Mouse (Mus musculus) gastrocnemius, adult 8-10 months (tissue): ENCODE results near the gene Cdc42. TPM values are rescaled to one million over a fixed set of nuclear protein-coding genes. Genes with fewer than 3 reads are reported as not detected.

Experiments used
- DNase-seq, 2 experiments: peaks; one replicate each; pipeline ENCODE4 v3.0.0; 2022; ENCODE audit warnings: low spot score in 2 of 2
- total RNA-seq, 4 experiments: library from RNA; stranded (reverse); gene quantifications; 2 replicates each; pipeline ENCODE4 v1.2.4; 2022

Cdc42 gene
- total RNA-seq, 4 experiments from 2014 or later, result 173 to 188 (median 177) TPM

- no peak for DNase-seq
Observed at GRCm38 (mm10) chr4:137371596-137372523, 14.3 kb upstream of the Cdc42 start.

- DNase-seq, result no peak
Observed at GRCm38 (mm10) chr4:137369954-137370750, 12.6 kb upstream of the Cdc42 start.

- no peak for DNase-seq
Observed at GRCm38 (mm10) chr4:137368198-137368597, 10.7 kb upstream of the Cdc42 start.

DNA sequence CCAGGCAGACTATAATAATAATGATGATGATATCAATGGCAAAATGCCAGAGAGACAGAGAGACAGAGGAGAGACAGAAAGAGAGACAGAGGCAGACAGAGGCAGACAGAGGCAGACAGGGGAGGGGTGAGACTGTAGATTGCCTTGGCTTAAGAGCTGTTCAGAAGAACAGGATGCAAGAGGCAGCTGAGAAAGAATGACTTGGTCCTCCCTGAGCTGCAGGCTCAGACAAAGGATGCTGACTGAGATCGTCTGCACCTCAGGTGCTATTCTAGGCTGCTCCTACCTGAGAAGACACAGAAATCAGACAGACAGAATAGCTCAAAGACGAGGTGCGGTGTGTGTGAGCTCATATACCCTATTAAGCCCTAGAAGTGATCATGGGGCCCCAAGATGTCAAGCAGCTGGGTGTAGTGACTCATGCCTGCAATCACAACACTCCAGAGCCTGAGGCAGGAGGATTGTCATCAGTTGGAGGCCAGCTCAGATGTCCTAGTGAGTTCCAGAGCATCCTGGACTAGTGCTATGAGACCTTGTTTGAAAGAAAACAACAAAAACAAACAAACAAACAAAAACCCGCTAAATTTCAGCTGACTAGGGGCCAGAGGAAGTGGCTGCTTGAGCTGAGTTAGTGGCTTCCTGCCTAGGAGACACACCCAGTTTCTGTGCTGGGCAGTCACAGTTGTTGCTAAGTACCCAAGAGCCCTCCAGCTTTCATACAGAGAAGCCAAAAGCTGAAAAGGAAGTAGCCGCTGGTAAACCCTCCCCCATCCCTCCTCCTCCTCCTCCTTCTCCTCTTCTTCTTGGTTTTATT lies 10.0 kb upstream of the Cdc42 start:
- peak in 1 of 2 experiments; percentile 34 for DNase-seq

DNA sequence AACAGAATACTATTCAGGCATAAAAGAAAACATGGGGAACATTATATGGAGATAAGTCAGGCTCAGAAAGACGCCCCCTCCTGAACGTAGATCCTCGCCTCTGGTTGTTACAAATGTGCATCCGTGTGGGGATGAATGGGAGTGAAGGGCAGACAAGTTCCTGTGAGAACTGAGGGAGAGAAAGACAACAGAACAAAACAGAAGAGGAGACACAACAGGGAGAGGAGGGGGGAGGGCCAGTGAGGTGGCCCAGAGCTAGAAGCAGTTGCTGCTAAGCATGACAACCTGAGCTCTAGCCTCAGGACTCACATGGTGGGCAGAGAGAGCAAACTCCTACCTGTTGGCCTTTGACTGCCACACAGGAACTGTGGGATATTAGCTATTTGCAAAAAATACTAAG lies 8.6 kb upstream of the Cdc42 start:
- no peak for DNase-seq

DNA sequence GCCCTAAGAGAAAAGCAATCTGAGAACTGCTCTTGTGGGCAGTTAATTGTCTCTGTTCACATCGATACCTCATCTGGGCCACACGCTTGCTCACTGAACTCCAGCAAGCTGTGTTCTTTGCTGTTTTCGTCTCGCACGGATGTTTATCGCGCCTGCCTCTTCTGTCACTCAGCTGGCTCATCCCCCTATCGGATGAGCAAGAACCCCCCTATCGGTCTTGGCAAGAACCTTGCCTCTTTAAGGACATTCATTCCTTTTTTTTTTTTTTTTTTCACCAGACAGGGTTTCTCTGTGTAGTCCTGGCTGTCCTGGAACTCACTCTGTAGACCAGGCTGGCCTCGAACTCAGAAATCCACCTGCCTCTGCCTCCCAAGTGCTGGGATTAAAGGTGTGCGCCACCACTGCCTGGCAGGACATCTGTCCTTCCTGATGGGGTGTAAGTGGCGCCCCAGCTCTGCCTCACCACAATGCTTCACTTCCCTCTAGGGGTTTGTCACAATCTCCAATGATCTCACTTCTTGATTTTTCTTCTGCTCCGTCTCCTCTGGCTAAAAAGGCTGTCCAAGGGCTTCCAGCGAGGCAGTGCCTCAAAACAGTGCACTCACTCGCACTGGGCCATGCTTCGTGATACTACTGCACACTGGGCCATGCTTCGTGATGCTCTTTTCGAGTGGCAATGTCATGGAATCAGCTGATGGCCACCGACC lies 8.0 kb upstream of the Cdc42 start:
- DNase-seq, result no peak

DNA sequence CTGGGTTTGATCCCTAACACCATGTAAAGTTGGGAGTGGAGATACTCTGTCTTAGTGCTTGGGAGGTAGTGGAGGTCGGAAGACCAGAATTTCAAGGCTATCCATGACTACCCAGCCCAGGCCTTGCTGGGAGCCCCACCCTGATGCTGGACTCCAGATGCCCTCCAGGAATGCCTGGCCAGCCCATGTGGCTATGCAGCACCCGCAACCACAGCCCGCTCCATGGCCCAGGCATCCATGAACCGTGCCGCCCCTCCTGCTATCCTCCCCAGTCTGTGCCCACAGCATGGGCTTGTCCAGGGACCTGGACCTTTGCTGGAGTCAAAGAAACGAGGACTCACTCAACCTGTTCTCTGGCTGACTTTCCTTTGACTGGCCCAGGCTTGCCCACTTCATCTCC lies 7.3 kb upstream of the Cdc42 start:
- DNase-seq, result no peak

- DNase-seq, result no peak
Observed at GRCm38 (mm10) chr4:137360996-137361395, 3.5 kb upstream of the Cdc42 start.

DNA sequence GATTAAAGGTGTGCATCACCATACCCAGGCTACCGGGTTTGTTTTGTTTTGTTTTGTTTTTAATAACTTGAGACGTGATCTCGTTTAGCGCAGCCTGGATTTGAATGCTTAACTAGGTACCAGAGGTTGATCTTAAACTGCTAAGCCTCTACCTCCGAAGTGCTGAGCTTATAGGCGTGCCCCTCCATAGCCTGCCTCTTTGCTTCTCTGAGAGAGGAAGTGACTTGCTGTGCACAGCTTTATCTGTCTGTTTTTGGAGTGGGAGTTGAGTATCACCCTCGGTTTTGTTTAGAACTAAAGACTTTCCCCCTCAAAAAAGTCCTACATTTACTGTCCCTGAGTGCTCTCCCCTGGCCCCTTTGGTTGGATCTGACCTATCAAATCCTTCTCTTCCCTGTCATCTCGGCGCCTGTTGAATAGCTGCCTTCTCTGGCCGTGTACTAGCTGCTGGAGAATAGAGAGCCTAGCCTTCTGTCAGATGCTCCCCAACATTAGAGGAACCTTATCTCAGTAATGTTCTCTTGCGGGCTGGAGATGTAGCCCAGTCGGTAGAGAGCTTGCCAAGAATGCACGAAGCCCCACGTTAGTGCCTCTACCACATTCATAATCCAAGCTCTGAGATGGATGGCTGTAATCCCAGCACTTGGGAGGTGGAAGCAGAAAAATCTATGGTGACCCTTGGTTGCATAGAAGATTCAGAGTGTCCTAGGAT lies 927 bp upstream of the Cdc42 start:
- DNase-seq, result no peak

DNA sequence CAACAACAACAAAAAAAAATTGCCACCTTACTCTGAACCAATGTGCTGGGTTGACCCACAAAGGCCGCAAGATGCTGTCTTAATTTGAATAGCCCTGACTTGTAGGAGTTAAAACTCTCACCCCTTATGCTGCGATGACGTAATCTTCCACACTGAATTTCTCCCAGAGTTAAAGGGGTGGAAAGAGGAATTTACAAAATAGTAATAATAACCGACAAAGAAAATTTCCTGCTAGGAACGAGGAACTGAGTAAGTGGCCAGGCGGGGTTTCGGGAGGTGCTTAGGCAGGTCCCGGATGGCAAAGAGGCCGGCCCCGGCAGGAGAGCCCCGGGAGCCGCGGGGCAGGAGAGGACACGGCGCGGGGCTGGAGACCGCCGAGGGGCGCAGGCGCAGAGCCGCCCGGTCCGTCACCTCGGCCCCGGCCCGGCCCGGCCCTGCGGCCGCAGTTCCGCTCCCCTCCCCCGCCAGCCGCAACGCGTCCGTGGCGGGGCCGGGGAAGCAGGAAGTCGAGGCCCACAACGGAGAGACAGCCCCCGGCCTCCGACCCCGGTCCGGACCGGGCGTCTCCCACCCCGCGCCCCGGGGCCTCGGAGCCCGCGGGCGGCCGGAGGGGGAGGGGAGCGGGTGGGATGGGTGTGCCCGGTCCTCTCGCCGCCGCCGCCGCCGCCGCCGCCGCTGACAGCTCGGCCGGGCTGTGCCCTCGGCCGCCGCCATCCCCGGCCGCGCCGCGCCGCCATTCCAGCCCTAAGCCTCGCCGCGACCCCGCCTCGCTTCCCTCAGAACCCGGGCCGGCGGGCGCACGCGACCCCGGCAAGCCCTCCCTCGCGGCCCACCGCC lies 628 bp downstream of the Cdc42 start:
- DNase-seq, result peak; percentile 56 to 72

- DNase-seq, result no peak
Observed at GRCm38 (mm10) chr4:137350627-137351026, 6.9 kb downstream of the Cdc42 start.

DNA sequence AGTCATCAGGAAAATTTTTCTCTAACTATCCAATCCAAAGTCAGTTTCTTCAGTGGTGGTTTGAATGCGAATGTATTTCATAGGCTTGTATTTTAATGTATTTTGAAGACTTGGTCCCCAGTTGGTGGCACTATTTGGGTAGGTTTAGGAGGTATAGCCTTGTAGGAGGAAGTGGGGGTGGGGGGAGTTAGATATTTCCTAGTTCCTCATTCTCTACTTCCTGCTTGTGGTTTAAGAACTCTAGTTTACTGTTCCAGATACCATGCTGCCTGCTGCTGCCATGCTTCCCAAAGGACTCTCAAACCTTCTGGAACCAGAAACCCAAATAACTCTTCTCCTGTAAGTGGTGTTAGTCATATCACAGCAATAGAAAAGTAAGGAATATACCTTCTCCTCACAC lies 11.7 kb downstream of the Cdc42 start:
- no peak for DNase-seq

DNA sequence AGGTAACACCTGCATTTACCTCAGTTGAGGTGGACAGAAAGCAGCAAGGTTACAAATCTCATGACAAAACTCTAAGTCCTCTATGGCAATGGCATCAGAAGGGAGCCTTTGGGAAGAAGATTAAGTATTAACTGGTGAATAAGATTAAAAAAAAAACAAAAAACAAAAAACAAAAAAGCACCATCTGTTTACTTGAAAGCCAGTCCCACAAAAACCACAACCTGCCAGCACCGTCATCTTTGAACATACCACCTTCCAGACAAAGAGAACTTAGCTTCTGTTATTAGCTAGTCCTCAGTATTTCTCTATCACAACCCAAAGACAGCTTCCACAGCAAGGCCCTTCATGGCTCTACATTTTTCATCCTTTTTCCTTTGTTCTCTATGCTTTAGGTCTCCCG lies 12.4 kb downstream of the Cdc42 start:
- no peak for DNase-seq

GRCm38 (mm10) chr4:137342816-137343215 lies 14.7 kb downstream of the Cdc42 start:
- DNase-seq, result no peak

GRCm38 (mm10) chr4:137339415-137339814 lies 18.1 kb downstream of the Cdc42 start:
- no peak for DNase-seq

GRCm38 (mm10) chr4:137336468-137336867 lies 21.1 kb downstream of the Cdc42 start:
- DNase-seq, result no peak

DNA sequence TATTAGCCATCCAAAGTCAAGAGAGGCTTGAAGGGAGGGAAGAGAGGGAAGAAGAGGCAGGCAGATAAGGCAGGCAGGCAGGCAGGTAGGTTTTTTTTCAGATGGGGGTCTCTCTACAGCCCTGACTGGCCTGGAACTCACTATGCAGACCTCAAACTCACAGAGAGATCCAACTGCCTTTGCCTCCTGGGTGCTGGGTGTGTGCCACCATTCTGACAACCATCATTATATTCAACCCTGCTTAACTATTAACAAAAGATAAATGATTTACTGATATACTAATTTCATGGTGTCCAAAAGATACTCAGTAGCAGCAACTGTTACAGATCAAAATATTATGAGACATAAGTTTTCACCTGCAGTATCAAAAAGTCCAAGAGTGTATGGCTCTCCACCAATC lies 25.5 kb downstream of the Cdc42 start:
- no peak for DNase-seq

- no peak for DNase-seq
Observed at GRCm38 (mm10) chr4:137326494-137326893, 31.0 kb downstream of the Cdc42 start.

- DNase-seq, result no peak
Observed at GRCm38 (mm10) chr4:137324926-137325325, 32.6 kb downstream of the Cdc42 start.
